Mouse (Mus musculus) CH12.LX (cell line): Measurements from ENCODE around the gene Sphk1.

ENCODE experiments used
- KAT2A ChIP-seq: IDR thresholded peaks from 2 replicates; pipeline ENCODE4 v1.6.1; 2012; ENCODE audit warnings: low read length, improper control_type of control experiment, inconsistent platforms; ENCODE audit not compliant: insufficient replicate concordance
- RAD21 ChIP-seq: IDR thresholded peaks from 2 replicates; pipeline ENCODE4 v1.6.1; 2011; ENCODE audit warnings: low read depth, mild to moderate bottlenecking, low read length, improper control_type of control experiment, moderate library complexity

DNA sequence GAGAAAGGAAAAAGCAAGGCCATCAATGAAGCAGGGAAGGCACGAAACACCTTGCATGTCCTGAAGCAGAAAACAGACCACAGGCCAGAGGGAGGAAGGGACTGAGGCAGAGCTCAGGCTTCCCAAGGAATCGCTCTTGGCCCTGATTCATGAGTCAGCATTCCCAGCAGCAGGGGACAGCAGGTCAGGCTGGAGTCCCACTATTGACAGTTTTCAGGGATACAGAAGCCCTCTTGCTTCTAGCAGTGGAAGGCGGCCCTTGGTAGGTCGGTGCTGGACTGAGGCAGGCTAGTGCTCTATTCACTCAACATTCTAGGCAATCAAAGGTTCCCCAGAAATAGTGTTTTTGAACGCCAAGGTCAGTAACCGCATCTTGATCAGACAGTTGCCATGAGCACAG, 43.8 kb downstream of the Sphk1 start:
- TF ChIP-seq KAT2A = no peak
- TF ChIP-seq RAD21 = no peak
